Mouse (Mus musculus): Measurements from ENCODE around the gene Gm47841.

- no peak for TF ChIP-seq ZNF384 (IDR thresholded peaks at IDR 0.05; ENCODE audit: low read depth, low read length)
- TF ChIP-seq HCFC1 (IDR thresholded peaks at IDR 0.05; ENCODE audit: borderline replicate concordance, insufficient read depth, low read length): no peak
- no peak for TF ChIP-seq MAFK (IDR thresholded peaks at IDR 0.05; ENCODE audit: insufficient read depth, low read depth, low read length)
- TF ChIP-seq CHD2 (IDR thresholded peaks at IDR 0.05; ENCODE audit: low read depth, low read length): no peak
These were observed 28.0 kb upstream of the Gm47841 start for GRCm38 (mm10) chr15:101075150-101075549.

All from ES-E14 (cell line).